Mouse (Mus musculus) right cerebral cortex, postnatal 25 days (tissue): ENCODE results near the gene Klhdc8a.

ENCODE experiments used
- DNase-seq: peaks from one replicate; pipeline ENCODE4 v3.0.0; 2022

Gene Klhdc8a

GRCm38 (mm10) chr1:132317894-132318863 is 19.8 kb downstream of the Klhdc8a start:
- DNase-seq: no peak

GRCm38 (mm10) chr1:132319242-132319641 is 20.8 kb downstream of the Klhdc8a start:
- no peak for DNase-seq

- no peak for DNase-seq
These were observed 23.6 kb downstream of the Klhdc8a start for GRCm38 (mm10) chr1:132321821-132322580.

DNA sequence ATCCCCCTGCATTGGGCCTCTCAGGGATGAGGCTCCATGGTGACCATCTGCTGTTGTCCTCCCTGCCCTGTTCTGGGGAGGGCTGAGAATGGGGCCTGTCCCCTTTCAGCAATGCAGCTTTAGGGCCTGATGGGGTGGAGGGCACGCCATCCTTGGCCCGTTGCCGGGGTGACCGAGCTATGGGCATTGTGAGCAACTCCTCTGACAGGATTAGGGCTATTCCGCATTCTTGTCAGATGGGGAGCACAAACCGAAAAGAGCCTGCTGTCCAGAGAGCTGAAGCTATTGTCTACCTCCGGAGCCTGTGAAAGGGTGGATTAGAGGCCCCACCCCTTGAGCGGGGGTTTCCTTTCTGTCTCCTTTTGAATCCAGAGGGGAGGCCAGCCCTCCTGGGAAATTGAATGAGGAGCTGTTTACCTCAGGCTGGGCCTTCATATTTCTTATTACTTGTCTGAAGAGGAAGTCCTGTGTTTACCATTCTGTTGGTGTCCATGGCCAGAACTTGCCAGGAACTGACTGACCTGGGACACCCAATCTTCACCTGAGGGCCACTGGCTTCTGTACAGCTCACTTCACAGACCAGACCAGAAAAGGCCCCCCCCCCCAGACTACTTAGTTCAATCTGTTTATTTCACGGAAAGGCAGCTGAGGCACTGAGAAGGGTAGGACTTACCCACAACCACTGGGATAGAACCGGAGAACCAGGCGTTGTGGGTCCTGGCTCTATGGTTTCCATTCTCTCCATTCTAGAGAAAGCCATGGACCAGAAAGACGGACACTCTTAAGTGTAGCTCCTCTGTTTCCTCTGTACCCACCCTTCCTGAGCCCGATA is 24.5 kb downstream of the Klhdc8a start:
- DNase-seq: peak; percentile 22

- no peak for DNase-seq
These were observed 28.4 kb downstream of the Klhdc8a start for GRCm38 (mm10) chr1:132326777-132327176.

DNA sequence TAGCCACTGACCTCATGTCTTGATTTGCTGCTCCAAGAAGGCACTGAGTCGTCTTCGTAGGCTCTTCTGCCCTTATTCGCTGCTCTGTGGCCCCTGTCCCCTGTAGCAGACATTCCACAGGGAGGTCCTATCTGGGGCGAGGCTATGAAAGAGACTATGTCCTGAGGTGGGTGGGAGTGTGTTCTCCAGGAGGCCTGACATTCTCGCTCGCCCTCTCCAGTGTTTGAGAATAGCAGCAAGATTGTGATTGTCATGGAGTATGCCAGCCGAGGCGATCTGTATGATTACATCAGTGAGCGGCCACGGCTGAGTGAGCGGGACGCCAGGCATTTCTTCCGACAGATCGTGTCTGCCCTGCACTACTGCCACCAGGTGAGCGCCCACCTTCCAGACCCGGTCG is 29.1 kb downstream of the Klhdc8a start:
- DNase-seq: no peak

GRCm38 (mm10) chr1:132328565-132328964 is 30.1 kb downstream of the Klhdc8a start:
- DNase-seq: no peak

DNA sequence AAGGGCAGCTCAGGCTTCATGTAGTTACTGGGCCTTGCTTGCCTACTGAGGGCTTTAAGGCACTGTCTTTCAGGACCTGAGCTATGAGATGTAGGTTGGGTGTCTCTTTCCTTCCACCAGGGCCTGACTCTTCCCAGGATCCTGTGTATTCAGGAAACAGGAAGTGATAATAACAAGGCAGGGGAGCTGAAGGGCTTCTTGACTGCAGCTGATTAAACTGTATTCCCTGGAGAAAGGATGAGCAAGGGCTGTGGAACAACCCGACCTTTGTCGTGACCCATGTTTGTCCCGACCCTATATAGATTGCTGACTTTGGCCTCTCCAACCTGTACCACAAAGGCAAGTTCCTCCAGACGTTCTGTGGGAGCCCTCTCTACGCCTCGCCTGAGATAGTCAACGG is 31.2 kb downstream of the Klhdc8a start:
- DNase-seq: no peak

DNA sequence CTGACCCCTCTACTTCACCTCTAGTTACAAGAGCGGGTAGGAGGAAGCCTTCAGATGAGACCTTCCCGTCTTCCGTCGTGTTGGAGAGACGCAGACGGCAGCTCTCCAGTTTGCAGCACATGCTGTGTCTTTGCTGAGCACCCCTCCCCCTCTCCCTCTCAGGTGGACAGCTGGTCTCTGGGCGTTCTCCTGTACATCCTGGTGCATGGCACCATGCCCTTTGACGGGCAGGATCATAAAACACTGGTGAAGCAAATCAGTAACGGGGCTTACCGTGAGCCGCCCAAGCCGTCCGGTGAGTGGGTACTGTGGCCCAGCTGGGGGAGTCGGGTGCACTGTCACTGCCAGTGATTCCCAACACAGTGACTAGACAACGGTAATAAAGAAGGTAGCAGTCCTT is 32.0 kb downstream of the Klhdc8a start:
- DNase-seq: no peak

- no peak for DNase-seq
These were observed 32.9 kb downstream of the Klhdc8a start for GRCm38 (mm10) chr1:132331283-132331682.

GRCm38 (mm10) chr1:132333201-132333600 is 34.8 kb downstream of the Klhdc8a start:
- DNase-seq: no peak

GRCm38 (mm10) chr1:132333675-132334141 is 35.3 kb downstream of the Klhdc8a start:
- no peak for DNase-seq

GRCm38 (mm10) chr1:132334178-132334801 is 35.9 kb downstream of the Klhdc8a start:
- no peak for DNase-seq

DNA sequence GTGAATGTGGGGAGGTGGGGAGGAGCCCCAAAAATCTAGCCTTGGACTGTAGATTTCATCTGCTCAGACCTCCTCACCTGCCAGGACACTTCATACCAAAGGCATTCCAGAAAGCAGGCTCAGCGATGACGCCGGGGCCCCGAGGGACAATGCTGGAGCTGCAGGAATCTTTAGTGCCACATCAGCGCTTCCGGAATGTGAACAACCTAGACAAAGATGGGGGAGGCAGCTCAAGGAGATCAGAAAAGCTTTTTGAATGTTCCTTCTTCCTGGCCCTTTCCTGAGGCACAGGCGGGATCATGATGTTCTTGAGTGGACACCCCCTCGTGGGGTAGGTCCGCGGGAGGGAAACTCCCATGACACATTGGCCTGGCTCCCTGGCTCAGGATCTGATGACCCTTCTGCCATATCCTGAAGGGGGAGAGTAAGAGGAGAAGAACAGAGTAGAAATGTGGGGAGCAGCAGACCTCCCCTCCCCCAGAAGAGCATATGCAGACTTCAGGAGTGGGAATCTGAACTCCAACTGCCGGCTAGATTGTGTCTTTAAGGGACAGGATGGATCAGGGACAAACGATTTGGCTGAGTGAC is 37.0 kb downstream of the Klhdc8a start:
- no peak for DNase-seq

DNA sequence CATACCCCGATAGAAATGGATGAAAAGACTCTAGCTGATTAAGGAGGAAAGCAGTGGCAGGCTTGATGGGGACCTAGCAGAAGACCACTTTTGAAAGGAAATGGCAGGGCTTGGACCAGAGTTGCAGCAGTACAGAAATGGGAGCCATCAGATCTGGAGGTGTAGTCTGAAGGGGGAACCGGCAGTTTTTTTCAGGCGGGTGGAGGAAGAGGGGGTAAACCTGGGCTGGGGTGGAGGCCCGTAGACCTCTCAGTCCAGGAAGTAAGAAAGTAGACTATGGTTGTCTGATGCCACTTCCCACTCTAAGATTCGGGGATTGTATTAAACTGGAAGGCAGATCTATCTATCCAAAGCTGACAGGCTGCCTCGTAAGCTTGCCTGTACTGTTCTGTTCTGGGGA is 38.5 kb downstream of the Klhdc8a start:
- no peak for DNase-seq

DNA sequence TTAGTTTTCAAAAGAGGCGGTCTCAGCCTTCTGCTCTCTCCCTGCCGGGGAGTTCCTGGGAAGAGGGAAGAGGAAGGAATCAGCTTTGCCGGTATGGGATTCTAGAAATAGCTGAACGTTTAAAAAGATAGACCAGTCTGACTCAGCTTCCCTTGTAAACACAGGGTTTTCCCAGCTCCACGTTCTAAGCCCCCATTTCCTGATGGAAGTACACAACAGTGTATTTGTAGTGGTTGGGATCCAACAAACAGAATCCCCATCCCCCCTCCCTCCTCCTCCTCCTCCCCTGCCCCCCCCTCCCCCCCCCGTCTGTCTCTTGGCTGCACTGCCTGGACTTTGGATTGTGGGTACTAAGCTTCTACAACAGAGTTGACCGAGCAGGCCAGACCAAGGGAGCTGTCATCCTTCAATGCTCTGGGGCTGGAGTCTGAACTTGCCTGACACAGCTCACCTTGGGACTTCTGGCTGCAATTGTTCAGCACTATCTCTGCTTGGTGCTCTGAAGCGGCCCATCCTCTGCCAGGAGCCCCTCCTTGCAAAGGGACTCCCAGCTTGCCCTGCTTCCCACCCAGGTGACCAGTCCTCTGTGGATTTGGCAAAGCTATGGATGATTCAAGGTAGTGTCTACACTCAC is 39.7 kb downstream of the Klhdc8a start:
- no peak for DNase-seq

DNA sequence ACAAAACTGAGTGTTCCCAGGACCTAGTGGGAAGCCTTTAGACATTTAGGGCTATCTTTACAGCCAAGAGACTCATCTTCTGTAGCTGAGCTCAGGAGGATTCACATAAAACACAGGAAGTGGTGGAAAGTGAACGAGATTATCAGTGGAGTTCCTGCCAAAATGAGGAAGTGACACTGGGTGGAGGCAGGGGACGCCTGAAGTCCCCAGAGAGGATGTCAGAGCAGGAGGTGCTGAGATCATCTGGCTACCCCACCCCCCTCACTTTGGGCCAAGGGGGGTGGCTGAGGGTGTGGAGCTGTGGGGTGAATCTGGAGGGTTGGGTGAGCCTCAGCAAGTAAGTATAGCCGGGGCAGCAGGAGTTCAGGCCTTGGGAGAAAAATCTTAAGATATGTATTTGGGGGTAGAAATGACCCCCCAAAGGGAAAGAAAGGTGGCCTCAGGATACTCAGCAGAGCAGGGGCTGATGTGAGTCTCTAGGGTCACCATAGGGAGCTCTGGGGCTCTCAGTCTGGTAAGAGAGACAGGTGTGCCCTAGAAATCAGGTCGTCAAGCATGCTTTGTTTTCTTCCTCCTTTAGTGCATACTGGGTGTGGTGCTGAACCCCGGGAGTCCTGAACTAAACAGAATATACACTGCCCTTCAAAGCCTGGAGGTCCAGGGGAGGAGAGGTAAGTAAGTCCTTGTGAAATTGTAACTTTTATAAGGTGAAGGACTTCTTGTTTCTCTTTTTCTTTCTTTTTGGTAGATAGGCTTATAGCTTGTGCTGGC is 43.5 kb downstream of the Klhdc8a start:
- no peak for DNase-seq

- DNase-seq: no peak
These were observed 44.1 kb downstream of the Klhdc8a start for GRCm38 (mm10) chr1:132342518-132342917.

DNA sequence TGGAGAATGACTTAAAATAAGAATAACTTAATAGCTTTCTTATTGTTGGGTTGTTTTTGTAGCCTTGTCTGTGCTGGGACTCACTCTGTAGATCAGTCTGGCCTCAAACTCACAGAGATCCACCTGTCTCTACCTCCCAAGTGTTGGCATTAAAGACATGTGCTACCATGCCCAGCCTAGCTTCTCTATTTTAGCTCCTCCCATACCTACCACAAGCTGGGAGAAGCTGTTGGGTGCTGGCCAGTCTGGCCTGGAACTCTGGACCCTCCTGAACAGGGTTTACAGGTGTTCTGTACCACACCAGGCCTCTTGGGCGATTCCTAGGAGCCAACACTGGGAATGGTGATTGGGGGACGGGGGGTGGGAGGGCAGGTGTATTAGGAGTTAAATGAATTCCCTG is 44.8 kb downstream of the Klhdc8a start:
- DNase-seq: no peak

DNA sequence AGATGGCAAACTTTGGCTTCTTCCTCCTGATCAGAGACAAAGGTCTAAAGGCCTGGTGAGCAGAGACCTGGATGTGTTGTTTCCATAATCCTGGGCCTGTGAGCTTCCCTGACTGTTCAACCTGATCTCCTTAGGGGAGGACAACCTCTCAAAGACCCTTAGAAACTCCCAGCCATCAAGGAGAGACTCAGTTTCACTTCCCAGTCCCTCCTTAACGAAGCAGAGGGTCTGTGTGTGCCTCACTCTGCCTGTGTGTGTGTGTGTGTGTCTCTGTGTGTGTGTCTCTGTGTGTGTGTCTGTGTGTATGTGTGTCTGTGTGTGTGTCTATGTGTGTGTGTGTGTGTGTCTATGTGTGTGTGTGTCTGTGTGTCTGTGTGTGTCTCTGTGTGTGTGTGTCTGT is 45.2 kb downstream of the Klhdc8a start:
- DNase-seq: no peak

DNA sequence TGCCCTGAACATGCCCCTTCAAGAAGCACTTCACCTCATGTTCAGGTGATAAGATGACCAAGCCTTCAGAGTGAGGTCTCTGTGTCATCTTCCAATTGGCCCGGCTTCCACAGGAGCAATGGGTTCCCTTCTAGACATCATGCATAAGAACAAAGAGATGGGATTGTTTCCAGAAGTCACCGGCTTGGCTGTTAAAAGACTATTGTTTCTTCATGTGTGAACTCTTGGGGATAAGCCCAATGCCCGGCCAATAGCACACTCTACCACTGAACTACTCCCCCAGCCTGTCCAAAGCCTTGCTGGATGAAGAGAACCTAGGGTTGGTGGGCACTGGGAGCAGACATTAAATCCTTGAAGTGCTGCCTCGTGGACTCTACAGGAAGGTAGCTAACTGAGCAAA is 47.1 kb downstream of the Klhdc8a start:
- no peak for DNase-seq
